Mouse (Mus musculus) heart, adult 18-20 months (tissue): Measurements from ENCODE around the gene Rpp14. TPM values are rescaled to one million over a fixed set of nuclear protein-coding genes. Genes with fewer than 3 reads are reported as not detected.
A peak's percentile ranks its signal among the peaks of the same experiment; 100 is the strongest.
"Not testable (repeated sequence)": the region's sequence is repeated elsewhere in the genome, so short reads cannot be mapped to it uniquely, and the experiment has no call there.

ENCODE experiments used
- DNase-seq, 2 experiments: peaks; one replicate each; pipeline ENCODE4 v3.0.0; 2021 to 2022; ENCODE audit warnings: mixed read lengths in 1 of 2
- total RNA-seq, 2 experiments: library from RNA; stranded (reverse); gene quantifications; 2 replicates each; pipeline ENCODE4 v1.2.3; 2021

Rpp14 gene
- total RNA-seq, 2 experiments from 2014 or later = 28.0 to 30.3 TPM

- DNase-seq = no peak
These were observed 34.1 kb downstream of the Rpp14 start for GRCm38 (mm10) chr14:8114306-8114705.

- DNase-seq = no peak
These were observed 34.6 kb downstream of the Rpp14 start for GRCm38 (mm10) chr14:8114756-8115155.

- no peak for DNase-seq
These were observed 35.6 kb downstream of the Rpp14 start for GRCm38 (mm10) chr14:8115772-8116171.

- DNase-seq = no peak
These were observed 37.2 kb downstream of the Rpp14 start for GRCm38 (mm10) chr14:8117371-8117770.

- DNase-seq = no peak
These were observed 39.3 kb downstream of the Rpp14 start for GRCm38 (mm10) chr14:8119454-8119853.

GRCm38 (mm10) chr14:8119904-8120303 lies 39.7 kb downstream of the Rpp14 start:
- no peak for DNase-seq

GRCm38 (mm10) chr14:8123141-8123540 lies 43.0 kb downstream of the Rpp14 start:
- peak in 1 of 2 experiments; percentile 44 for DNase-seq

GRCm38 (mm10) chr14:8123611-8124010 lies 43.4 kb downstream of the Rpp14 start:
- DNase-seq = not testable (repeated sequence)

GRCm38 (mm10) chr14:8124046-8124881 lies 44.1 kb downstream of the Rpp14 start:
- no peak for DNase-seq

- no peak for DNase-seq
These were observed 47.8 kb downstream of the Rpp14 start for GRCm38 (mm10) chr14:8127971-8128370.

GRCm38 (mm10) chr14:8132789-8133188 lies 52.6 kb downstream of the Rpp14 start:
- peak in 1 of 2 experiments; percentile 38 for DNase-seq

- DNase-seq = no peak
These were observed 54.1 kb downstream of the Rpp14 start for GRCm38 (mm10) chr14:8134234-8134633.

GRCm38 (mm10) chr14:8135130-8135529 lies 55.0 kb downstream of the Rpp14 start:
- DNase-seq = peak; percentile 41 to 42

GRCm38 (mm10) chr14:8139724-8140710 lies 59.9 kb downstream of the Rpp14 start:
- DNase-seq = no peak

GRCm38 (mm10) chr14:8141131-8141530 lies 61.0 kb downstream of the Rpp14 start:
- no peak for DNase-seq

Other genes starting within 250 kb of the Rpp14 start
- gene Gm45521, start 123.1 kb upstream of the Rpp14 start, total RNA-seq = not detected
- under 1 TPM; 0.15 to 0.95 TPM for gene Dnase1l3, start 85.8 kb upstream of the Rpp14 start, total RNA-seq
- 10 to 100 TPM; 11.0 TPM for gene Abhd6, start 77.5 kb upstream of the Rpp14 start, total RNA-seq
- 10 to 100 TPM; 22.0 to 25.2 TPM for gene Pxk, start 17.8 kb downstream of the Rpp14 start, total RNA-seq
- 100 to 1,000 TPM; 840 to 892 TPM for gene Pdhb, start 92.7 kb downstream of the Rpp14 start, total RNA-seq
- gene Kctd6, start 133.8 kb downstream of the Rpp14 start, total RNA-seq = 1 to 10 TPM; 8.4 to 9.0 TPM
- under 1 TPM; 0.35 to 0.72 TPM for gene Acox2, start 179.0 kb downstream of the Rpp14 start, total RNA-seq
- gene Fam107a, start 237.7 kb downstream of the Rpp14 start, total RNA-seq = 10 to 100 TPM; 12.1 to 24.4 TPM